Mouse (Mus musculus): ENCODE measurements around the gene Mindy2. TPM values are rescaled to one million over a fixed set of nuclear protein-coding genes. Genes with fewer than 3 reads are reported as not detected.

Mindy2 gene
- polyA plus RNA-seq, 1 experiment from 2014 or later, result 20.4 TPM

DNA sequence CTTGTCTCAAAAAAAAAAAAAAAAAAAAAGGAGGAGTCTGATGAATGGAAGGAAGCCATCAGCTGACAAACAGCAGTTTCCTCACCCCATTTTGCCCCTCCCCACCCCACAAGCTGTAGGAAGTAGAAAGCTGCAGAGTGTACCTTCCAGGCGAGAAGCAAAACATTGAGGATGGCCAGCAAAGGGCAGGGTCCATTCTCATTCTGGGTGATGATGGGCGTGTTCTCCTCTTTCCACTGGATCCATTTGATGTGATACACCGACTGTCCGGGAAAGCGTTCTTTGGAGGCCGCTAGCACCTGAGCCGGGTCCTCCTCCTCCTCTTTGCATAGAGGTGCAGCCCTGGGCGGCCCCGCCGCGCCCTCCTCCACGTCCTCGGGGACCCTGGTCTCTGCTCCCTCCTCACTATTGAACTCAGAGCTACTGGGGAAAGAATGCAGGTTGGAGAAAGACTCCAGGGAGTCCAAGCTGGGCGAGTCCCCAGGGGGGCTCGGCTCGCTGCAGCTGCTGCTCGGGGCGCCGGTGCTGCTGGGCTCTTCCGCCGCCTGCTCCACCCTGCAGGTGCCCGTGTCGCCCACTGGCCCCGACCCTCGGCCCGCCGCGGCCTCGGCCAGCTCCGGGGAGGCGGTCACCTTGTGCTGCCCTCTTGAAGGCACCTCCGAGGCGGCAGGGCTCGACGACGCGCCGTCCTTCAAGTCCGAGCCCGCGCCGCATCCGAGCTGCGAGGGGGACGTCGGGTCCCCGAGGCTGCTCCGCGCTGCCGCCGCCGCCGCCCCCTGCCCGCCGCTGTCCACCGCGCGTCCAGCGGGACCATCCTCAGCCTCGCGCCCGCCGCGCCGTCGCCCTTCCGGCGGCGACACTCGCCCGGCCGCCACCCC is 605 bp downstream of the Mindy2 start, which contains the start of gene Gm10642:
Gm10642 (plus strand) TSS at position 122 of the 878 bp plus-strand sequence.
- Histone ChIP-seq H3K9ac (peak within 1 kb of the TSS; percentile 99), H3K27ac (peak within 1 kb of the TSS; percentile 97), H3K36me3 (no peaks in the 10 kb centered on the region), H3K27me3 (no peaks in the 10 kb centered on the region), H3K9me3 (no peaks in the 10 kb centered on the region), H3K4me2 (peak within 1 kb of the TSS; percentile 61), H3K4me1 (replicated peaks) (peaks cover 41% of the 10 kb centered on the region), H3K4me3 (peak within 1 kb of the TSS; percentile 86)
- under 1% methylated on average over 71 of the region's 72 CpGs for whole genome bisulfite sequencing
- peak; percentile 64 for ATAC-seq (ENCODE audit: low FRiP score)

DNA sequence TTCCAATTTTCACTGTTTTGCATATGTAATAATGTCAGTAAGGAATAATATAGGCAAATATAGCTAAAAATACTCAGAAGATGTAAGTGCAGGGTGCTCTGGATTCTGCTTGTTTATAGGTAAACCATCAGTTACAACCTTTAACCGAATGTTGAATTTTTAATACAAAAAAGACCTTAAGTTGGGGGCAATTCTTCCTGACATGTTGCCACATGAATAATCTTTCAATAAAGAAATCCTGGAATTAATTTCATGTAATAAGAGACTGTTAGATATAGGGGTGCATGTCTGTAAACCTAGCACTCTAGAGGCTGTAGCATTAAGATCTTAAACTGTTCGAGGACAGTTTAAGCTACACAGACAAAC is 1.2 kb downstream of the Mindy2 start:
- no peak for ATAC-seq (ENCODE audit: low FRiP score)
- Histone ChIP-seq H3K9ac (peak overlapping the region; percentile 99), H3K27ac (peak overlapping the region; percentile 97; the same call in 1 of the 2 replicates), H3K36me3 (no peaks in the 10 kb centered on the region), H3K4me2 (peak overlapping the region; percentile 61), H3K9me3 (no peaks in the 10 kb centered on the region), H3K4me1 (replicated peaks) (peaks cover 41% of the 10 kb centered on the region), H3K4me3 (peak overlapping the region; percentile 86), H3K27me3 (no peaks in the 10 kb centered on the region)
- 43% methylated on average over 2 of the region's 2 CpGs for WGBS

DNA sequence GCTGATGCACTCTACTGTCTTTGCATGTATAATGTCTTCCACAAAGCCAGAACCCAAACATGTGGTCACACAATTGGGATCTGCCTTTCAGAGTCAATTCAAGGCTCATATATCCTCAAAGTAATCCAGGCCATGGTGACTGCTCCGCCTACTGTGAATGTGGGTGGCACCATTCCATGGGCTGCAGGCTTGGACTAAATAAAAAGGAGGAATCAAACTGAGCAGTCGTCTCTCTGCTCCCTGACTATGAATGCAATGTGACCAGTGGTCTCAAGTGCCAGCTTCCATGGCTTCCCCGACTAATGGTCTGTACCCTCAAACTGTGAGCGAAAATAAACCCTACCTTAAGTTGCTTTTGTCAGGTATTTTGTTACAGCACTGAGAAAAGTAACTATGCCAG is 2.5 kb downstream of the Mindy2 start:
- WGBS, result 66% methylated on average over 4 of the region's 4 CpGs
- Histone ChIP-seq H3K27ac (no peak overlapping the region), H3K4me1 (replicated peaks) (peaks cover 41% of the 10 kb centered on the region), H3K9me3 (no peaks in the 10 kb centered on the region), H3K27me3 (no peaks in the 10 kb centered on the region), H3K4me3 (peak overlapping the region; percentile 86), H3K36me3 (peaks cover 6% of the 10 kb centered on the region), H3K4me2 (peak overlapping the region; percentile 61), H3K9ac (peak overlapping the region; percentile 44; the same call in 1 of the 2 replicates)
- ATAC-seq (ENCODE audit: low FRiP score), result no peak

DNA sequence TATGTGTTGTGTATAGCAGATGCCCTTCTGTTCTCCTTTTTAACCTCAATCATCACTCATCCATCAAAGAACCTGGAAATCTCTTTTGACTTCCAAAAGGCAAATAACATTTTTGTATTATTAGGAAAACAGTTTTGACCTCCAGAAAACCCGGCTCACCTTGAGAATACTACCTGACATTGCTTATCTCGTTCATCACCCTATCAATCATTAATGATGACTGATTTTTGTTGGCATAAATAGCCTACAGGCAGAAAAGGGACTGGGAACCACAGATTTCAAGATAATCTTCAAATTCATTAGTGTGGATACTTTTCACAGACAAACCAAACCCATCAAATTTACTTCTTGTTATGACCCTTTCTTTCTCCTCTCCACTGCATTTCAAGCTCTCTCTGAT is 3.1 kb downstream of the Mindy2 start:
- no peak for ATAC-seq (ENCODE audit: low FRiP score)
- H3K27me3 ChIP-seq, result no peaks in the 10 kb centered on the region
- H3K9ac ChIP-seq, result peak overlapping the region; percentile 44
- H3K4me1 ChIP-seq (replicated peaks), result peaks cover 41% of the 10 kb centered on the region
- peaks cover 9% of the 10 kb centered on the region for H3K36me3 ChIP-seq
- H3K9me3 ChIP-seq, result no peaks in the 10 kb centered on the region
- 72% methylated on average over 2 of the region's 2 CpGs for WGBS
- H3K27ac ChIP-seq, result no peak overlapping the region
- peak overlapping the region; percentile 86 for H3K4me3 ChIP-seq
- peak overlapping the region; percentile 61 for H3K4me2 ChIP-seq

DNA sequence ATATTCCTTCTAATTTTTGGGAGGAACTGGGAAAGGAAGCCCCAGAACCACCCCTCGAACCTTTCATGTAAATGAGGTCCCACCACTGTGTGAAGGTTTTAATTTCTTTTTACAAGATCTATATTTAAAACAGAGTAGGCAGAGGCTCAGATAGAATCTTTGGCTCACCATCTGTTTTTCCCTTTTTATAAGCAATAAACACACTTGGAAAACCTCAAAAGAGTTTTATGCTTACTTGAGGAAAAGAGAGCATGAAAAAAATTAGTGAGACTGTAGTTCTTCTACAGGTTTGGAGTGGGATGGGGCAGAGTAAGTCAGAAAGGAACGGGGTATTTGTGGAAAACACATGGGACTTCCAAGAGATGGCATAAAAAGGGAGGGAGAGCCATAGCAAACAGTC is 4.8 kb downstream of the Mindy2 start:
- Histone ChIP-seq H3K9me3 (no peaks in the 10 kb centered on the region), H3K36me3 (peaks cover 9% of the 10 kb centered on the region), H3K9ac (no peak overlapping the region), H3K27me3 (no peaks in the 10 kb centered on the region), H3K27ac (no peak overlapping the region), H3K4me3 (no peak overlapping the region), H3K4me2 (no peak overlapping the region), H3K4me1 (replicated peaks) (peaks cover 37% of the 10 kb centered on the region)
- ATAC-seq (ENCODE audit: low FRiP score), result no peak
- WGBS, result 76% methylated on average over 2 of the region's 2 CpGs

DNA sequence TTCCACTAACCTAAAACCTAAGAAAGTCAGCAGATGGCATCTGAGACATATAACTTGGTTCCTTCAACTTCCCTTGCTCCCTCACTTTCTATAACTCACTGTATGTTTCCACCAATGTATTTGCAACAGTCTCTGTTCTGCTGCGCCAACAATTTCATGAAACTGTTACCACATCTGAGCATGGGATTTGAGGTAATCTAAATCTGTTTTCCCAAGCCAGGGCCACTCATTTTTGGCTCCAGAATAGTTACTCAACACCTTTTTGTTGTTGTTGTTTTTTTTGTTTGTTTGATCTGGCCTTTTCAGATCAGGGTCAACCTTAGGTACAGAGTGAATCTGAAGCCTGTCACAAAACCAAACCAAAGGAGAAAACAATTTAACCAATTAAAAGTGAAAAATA is 6.0 kb downstream of the Mindy2 start:
- Histone ChIP-seq H3K9me3 (no peaks in the 10 kb centered on the region), H3K4me1 (replicated peaks) (peaks cover 37% of the 10 kb centered on the region), H3K4me3 (no peak overlapping the region), H3K27ac (no peak overlapping the region), H3K36me3 (peaks cover 9% of the 10 kb centered on the region), H3K9ac (no peak overlapping the region), H3K27me3 (no peaks in the 10 kb centered on the region), H3K4me2 (no peak overlapping the region)
- 94% methylated on average over 1 of the region's 1 CpGs for WGBS
- no peak for ATAC-seq (ENCODE audit: low FRiP score)

DNA sequence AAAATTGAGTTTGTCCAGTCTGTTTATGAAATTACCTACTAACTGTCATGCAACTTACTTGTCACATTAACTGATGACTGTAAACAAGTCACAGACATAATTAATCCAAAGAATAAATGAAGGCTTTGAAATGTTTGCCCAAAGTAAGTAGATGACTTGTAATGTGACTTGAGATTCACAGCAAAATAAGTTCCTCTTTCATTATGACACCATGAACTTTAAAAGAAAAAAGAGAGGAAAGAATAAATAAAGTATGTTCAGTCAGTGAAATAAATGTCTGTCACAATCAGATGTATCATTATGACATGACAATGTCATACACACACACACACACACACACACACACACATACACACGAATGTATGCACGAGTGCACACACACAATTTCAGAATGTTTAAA is 6.7 kb downstream of the Mindy2 start:
- Histone ChIP-seq H3K4me2 (no peak overlapping the region), H3K4me3 (no peak overlapping the region), H3K9ac (no peak overlapping the region), H3K27me3 (no peaks in the 10 kb centered on the region), H3K27ac (no peak overlapping the region), H3K36me3 (peaks cover 9% of the 10 kb centered on the region), H3K4me1 (replicated peaks) (peaks cover 35% of the 10 kb centered on the region), H3K9me3 (no peaks in the 10 kb centered on the region)
- WGBS, result 95% methylated on average over 2 of the region's 2 CpGs
- no peak for ATAC-seq (ENCODE audit: low FRiP score)

DNA sequence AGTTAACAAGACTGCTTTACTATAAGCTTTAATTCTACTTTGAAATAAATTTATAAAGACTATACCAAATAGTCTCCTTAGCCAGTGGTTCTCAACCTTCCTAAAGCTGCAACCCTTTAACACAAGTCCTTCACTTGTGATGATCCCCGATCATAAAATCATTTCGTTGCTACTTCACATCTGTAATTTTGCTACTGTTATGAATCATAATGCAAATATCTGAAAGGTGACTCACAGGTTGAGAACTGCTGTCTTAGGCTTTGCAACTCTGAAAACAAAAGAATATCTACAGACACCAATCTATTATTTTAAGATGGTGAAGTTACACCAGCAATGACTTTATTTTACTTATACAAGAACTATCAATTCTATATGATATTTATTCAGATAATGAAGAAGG is 20.2 kb downstream of the Mindy2 start:
- peaks cover 28% of the 10 kb centered on the region for H3K36me3 ChIP-seq
- no peaks in the 10 kb centered on the region for H3K4me1 ChIP-seq (replicated peaks)
- no peak overlapping the region for H3K27ac ChIP-seq
- WGBS, result 89% methylated on average over 2 of the region's 2 CpGs
- no peak overlapping the region for H3K4me3 ChIP-seq
- H3K9me3 ChIP-seq, result no peaks in the 10 kb centered on the region
- no peak overlapping the region for H3K9ac ChIP-seq
- no peak overlapping the region for H3K4me2 ChIP-seq
- no peak for ATAC-seq (ENCODE audit: low FRiP score)
- no peaks in the 10 kb centered on the region for H3K27me3 ChIP-seq

DNA sequence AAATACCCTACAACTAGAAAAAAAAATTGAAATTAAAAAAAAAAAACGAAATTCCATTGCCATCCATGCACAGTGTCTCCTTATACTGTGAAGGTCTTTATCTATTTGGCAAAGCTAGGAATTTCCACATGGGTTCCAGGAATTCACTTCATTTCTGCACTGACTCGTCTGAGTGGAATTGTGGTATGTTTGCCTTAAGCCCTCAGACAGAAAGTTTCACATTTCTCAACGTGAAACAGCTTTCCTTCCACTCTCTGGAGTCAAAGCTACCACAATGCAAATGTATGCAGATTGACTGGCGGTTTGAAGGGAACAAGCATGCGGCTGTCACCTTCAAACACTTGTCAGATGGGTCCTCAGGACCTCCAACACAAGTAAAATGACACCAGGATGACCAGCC is 25.3 kb downstream of the Mindy2 start:
- H3K27ac ChIP-seq, result no peak overlapping the region
- H3K4me3 ChIP-seq, result no peak overlapping the region
- H3K4me1 ChIP-seq (replicated peaks), result no peaks in the 10 kb centered on the region
- 22% methylated on average over 5 of the region's 5 CpGs for WGBS
- no peaks in the 10 kb centered on the region for H3K9me3 ChIP-seq
- no peak overlapping the region for H3K4me2 ChIP-seq
- no peaks in the 10 kb centered on the region for H3K27me3 ChIP-seq
- peaks cover 8% of the 10 kb centered on the region; the same call in 1 of the 2 replicates for H3K36me3 ChIP-seq
- ATAC-seq (ENCODE audit: low FRiP score), result no peak
- H3K9ac ChIP-seq, result no peak overlapping the region

DNA sequence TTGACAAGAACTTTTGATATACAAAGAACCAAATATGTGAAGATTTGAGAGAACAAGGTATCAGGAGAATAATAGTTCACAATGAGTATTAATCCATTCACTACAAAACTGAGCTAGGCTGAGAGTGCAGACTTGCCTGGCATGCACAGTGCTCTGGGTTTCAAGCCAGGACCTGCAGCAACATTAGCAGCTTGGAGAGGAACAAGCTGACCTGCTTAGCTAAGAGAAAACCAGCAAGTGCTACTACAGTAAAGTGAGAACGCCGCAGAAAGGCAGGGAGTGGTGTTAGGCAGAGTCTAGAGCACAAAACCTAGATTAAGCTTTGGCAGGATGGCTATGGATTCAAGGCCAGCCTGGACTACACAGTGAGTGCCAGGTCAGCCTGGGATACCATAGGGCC is 27.3 kb downstream of the Mindy2 start:
- H3K36me3 ChIP-seq, result peaks cover 14% of the 10 kb centered on the region; the same call in 1 of the 2 replicates
- H3K9me3 ChIP-seq, result no peaks in the 10 kb centered on the region
- H3K4me3 ChIP-seq, result no peak overlapping the region
- H3K9ac ChIP-seq, result no peak overlapping the region
- no peak overlapping the region for H3K27ac ChIP-seq
- WGBS, result 90% methylated on average over 2 of the region's 2 CpGs
- no peak for ATAC-seq (ENCODE audit: low FRiP score)
- H3K27me3 ChIP-seq, result no peaks in the 10 kb centered on the region
- H3K4me2 ChIP-seq, result no peak overlapping the region
- H3K4me1 ChIP-seq (replicated peaks), result no peaks in the 10 kb centered on the region

DNA sequence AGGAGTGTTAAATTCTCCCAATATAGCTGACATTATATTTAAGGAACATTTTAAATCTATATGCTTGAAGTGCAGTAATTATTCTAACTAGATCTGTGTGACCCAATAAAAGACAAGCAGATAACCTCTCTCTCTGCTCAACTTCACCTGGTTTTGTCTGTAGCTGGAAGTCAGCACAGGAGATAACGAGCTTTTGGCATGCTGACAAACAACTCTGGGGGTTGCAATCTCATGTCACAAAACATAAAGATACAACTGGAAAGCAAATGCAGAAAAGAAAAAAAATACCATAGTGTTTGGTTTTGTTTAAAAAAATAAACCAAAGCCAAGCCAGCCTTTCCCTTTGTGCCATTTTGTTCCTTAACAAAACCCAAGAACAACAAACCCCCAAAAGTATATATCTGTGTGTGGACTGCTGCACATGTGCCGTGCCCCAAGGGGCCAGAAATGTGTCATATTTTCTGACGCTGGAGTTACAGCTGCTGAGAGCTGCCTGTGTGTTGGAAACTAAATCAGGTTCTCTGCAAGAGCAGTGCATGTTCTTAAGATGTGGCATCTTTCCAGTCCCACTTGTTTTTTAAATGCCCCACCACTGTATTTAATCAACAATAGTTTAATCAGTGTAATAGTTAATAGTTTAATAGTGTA is 45.8 kb downstream of the Mindy2 start:
- Histone ChIP-seq H3K27me3 (no peaks in the 10 kb centered on the region), H3K4me2 (no peak overlapping the region), H3K36me3 (peaks cover 54% of the 10 kb centered on the region), H3K9ac (no peak overlapping the region), H3K4me3 (no peak overlapping the region), H3K9me3 (no peaks in the 10 kb centered on the region), H3K27ac (no peak overlapping the region), H3K4me1 (replicated peaks) (no peaks in the 10 kb centered on the region)
- 71% methylated on average over 3 of the region's 3 CpGs for WGBS
- ATAC-seq (ENCODE audit: low FRiP score), result no peak

DNA sequence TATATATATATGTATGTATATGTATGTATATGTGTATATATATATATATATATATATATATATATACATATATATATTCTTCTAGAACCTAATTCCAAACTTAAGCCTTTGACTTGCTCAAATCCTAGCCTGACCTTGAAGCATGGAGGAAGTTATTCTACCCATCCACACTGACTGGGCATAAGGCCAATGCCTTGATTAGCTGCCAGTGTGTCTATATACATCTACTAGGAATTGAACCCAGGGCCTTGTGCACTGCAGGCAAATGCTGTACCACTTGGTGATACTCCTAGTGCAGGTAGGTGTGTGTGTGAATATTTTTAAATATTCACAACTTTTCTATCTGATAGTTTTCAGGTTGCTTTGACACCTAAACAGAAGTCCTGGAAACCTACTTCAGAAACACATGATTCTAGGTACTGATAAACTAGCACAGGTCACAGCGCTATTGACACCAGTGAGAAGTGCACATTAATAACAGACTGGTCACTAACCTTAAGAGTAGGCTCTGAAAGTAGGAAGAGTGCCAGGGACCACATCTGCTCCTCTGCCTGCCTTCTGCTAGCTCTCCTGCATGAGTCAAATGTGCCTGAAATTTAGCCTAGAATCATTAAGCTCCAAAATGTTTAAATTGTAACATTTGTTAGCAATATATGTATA is 54.7 kb downstream of the Mindy2 start:
- no peaks in the 10 kb centered on the region for H3K9me3 ChIP-seq
- no peak overlapping the region for H3K9ac ChIP-seq
- no peaks in the 10 kb centered on the region for H3K27me3 ChIP-seq
- no peak overlapping the region for H3K4me3 ChIP-seq
- ATAC-seq (ENCODE audit: low FRiP score), result no peak
- H3K27ac ChIP-seq, result no peak overlapping the region
- peaks cover 34% of the 10 kb centered on the region for H3K36me3 ChIP-seq
- H3K4me1 ChIP-seq (replicated peaks), result no peaks in the 10 kb centered on the region
- no peak overlapping the region for H3K4me2 ChIP-seq
- WGBS, result 97% methylated on average over 1 of the region's 1 CpGs
